Mouse (Mus musculus) small intestine, adult 2 months (tissue): ENCODE measurements around the gene Pdia3.

Experiments used
- CTCF ChIP-seq: fragments of 200-500 bp; IDR thresholded peaks from 2 replicates; pipeline ENCODE4 v1.5.1; 2012; ENCODE audit warnings: low read depth, mild to moderate bottlenecking, control low read depth, inconsistent platforms, low read length, moderate library complexity, mixed read lengths; ENCODE audit not compliant: insufficient replicate concordance, insufficient read length; ENCODE audit errors: extremely low read depth
- POLR2A ChIP-seq: fragments of 200-500 bp; IDR thresholded peaks from 2 replicates; pipeline ENCODE4 v1.6.1; 2012; ENCODE audit warnings: low read depth, mild to moderate bottlenecking, control low read depth, inconsistent platforms, low read length, moderate library complexity

GRCm38 (mm10) chr2:121372266-121372665, 41.3 kb upstream of the Pdia3 start:
- TF ChIP-seq POLR2A (no peak), CTCF (no peak)
